Mouse (Mus musculus): ENCODE data around the gene Phldb1. TPM values are rescaled to one million over a fixed set of nuclear protein-coding genes. Genes with fewer than 3 reads are reported as not detected.
A peak's percentile ranks its signal among the peaks of the same experiment; 100 is the strongest.

Phldb1 gene
- total RNA-seq, 4 experiments from 2014 or later = 82.9 to 91.9 (median 86.3) TPM

DNA sequence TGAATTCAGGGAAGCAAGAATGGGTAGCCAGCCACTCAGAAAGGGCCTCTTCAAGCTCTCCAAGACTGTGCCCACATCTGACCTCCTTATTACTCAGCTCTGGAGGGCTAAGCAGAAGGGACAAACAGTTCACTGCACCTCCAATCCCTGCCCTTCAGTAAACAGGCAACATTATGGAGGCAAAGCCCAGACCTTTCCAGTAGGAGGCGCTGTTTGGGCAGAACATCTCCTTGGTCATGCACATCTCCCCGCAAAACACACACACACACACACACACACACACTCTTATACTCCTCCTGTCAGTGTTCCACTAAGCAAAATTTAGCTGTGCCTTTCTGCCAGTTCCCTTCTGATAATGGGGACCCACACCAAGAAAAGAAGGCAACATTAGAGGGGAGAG, 25.4 kb downstream of the Phldb1 start:
- no peak for DNase-seq (ENCODE audit: low spot score in 2 of 2)

DNA sequence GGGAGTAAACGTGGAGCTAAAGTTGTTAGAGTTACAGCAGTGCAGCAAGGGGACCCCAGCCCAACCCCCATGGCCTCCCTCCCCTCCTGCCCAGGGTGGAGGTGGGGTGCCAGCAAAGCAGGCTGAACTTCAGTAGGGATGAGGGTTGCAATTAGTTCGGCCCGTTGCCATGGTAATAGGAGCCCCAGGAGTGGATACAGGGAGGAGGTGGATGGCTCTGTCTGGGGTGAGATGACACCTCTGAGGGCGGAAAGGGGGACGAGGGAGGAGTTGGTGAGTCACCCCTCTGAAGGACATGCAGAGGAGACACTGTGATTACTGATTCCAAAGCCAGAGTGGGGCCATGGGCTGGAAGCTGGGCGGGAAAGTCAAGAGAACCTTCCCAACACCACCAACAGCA, 26.1 kb downstream of the Phldb1 start:
- no peak for DNase-seq (ENCODE audit: low spot score in 2 of 2)

DNA sequence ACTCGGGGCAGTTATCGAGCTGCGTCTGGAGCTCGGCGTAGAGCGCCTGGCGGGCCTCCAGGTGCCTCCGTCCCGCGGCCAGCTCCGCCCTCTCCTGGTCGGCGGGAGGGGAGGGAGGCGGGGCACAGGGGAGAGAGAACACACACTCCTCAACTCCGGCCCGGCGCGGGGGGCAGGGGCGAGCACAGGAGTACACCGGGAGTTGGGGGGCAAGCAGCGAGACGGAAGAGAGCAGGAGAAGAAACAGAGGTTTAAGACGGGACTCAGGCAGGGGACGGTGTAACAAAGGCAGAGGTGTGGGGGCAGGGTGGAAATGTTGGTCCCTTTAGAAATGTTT, 26.6 kb downstream of the Phldb1 start:
- DNase-seq (ENCODE audit: low spot score in 2 of 2) = no peak

DNA sequence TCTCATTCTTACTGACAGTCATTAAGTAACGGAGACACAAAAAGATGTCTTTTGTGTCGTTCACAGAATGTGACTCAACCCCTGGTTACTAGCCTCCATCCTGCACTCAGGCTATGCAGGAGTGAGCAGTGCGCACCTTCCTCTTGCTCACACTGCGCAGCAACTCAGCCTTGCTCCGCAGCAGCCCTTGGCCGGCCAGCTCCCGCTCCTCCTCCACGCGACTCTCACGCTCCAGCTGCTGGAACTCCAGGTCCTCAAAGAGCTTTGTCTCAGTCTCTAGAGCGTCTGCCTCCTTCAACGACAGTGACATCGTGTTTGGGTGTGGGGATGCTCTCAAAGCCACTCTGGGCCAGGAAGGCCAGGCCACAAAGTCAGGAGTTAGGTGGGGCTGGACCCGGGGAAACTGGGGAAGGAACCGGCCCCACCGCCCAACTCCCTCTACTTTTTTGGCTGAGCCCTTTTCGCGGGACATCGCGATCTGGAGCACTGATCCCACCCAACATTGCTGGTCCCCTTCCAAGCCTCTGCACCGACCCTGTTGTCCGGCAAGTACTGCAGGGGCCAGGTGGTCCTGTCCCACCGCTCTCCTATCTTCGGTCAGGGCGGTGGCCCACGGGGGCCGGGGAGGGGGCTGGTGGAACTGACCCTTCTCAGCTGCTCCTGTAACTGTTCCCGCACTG, 27.1 kb downstream of the Phldb1 start:
- DNase-seq (ENCODE audit: low spot score in 2 of 2) = no peak

DNA sequence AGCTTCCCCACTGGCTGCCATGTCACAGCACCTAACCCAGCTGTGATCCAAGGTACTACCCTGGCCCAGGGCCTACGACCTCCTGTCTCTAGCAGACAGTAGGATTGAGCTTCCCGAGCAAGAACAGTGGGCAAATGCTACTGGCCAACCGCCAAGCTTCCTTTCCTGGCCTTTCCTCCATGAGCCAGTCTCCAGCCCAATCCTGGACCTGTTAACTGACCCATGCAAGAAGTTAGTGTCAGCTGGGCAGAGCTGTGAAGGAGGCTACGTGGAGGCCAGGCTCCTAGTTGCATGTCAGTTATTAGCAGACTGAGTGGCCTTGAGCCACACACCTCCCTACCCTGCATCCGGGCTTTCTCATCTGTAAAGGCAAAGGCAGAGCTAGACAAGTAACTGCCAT, 35.3 kb downstream of the Phldb1 start:
- DNase-seq (ENCODE audit: low spot score in 2 of 2) = no peak

DNA sequence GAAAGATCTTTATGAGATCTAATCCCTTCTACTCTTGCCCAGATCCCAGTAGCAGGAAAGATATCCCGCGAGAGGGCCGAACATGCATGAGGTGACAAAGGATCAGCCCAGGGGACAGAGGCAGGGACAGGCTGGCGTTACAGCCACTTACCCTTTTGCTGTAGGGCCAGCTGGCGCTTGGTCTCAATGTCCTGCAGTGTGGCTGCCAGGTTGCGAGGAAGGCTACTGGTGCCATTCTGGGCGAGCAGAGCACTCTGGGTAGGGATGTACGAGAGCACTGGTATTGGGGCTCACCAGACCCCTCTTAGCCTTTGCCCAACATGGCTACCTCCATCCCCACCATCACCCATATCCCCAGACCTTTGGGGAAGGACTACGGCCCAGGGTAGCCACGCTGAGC, 35.8 kb downstream of the Phldb1 start:
- no peak for DNase-seq (ENCODE audit: low spot score in 2 of 2)

DNA sequence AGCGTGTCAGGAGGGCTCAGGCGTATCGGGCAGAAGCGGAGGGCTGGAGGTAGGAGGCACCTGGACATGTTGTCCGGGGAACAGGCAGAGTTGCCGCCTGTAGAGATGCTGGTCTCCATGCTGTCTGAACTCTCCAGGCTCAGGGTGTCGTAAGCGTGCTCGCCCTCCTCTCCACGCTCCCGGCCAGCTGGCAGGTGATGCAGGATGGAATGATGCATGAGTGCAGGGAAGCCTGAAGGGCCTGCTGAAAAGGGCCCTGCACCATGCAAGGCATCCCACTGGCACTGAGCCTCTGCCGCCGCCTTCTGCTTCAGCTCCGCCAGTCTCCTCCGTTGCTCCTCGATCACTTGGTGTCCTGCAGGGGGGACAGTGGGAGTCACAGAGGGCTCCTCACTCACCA, 37.1 kb downstream of the Phldb1 start:
- no peak for DNase-seq (ENCODE audit: low spot score in 2 of 2)

DNA sequence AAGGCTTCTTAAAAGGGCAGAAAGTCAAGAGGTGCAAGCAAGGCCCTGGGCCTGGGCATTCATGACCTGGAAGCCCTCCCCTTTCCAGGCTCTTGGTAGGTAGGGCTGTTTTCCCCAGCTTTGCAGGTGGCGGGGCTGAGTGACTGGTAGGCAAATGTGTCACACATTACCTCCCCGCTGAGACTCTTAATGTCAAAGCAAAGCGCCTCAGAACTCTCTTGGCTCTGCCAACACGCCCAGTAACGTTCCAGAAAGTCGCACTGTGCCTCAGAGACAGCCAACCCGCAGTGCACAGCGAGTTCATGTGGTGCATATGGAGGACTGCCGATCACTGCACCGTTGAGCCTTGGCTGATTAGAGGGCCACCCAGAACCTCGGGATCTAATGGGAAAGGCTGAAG, 41.9 kb downstream of the Phldb1 start:
- DNase-seq (ENCODE audit: low spot score in 2 of 2) = no peak

DNA sequence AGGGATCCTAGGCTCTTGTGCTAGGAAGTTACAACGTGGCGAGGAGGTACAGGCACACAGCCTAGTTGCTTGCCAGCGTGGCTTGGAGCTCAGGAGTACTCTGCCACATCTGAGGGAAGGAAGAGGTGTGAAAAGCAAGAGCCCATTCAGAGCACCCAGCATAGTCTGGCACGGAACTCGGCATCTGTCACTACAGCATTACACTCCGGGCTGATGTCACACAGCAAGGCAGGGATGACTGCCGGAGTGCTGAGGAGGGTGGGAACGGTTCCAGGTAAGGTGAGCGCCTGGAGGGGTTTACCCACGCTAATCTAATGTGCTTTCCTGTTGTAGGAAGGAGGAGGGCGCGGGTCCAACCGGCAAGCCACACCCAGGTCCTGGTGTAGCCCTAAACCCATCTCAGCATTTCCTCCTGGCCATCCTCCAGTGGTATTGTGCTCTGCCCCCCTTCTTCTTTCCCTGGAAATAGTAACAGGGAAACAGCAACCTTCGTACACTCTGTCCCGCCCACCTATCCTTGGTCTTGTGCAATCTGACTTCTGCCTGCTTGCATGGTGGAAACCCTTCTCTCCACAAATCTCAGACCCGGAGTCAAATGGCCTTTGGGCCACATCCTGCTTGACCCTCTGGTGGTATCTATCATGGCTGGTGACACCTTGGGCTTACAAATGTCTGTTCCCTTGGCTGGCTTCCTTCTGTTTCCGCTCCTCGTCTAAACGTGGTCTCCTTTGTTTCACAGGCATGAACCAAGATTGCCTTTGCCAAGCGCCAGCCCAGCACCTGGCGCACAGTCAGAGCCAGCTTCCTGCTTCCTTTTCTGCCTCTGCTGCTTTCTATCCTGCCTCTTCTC, 43.1 kb downstream of the Phldb1 start:
- peak in 1 of 2 experiments; percentile 88 for DNase-seq (ENCODE audit: low spot score in 2 of 2)

DNA sequence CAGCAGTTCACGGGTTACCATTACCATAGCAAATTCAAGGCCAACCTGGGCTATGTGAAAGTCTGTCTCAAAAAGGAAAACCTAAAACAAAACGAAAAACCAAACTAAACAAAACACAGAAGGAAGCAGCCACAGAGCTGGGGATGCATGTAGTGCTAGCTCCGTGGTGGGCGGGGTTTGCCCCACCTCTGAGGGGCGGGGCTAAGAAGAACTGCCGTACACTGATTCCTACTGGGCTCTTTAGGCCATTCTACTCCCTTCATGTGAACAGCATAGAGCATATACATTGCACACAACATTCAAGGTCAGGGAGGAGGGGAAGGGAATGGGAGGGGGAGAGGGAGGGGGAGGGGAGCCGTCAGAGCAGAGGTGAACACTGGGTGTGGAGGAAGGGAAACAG, 44.4 kb downstream of the Phldb1 start:
- DNase-seq (ENCODE audit: low spot score in 2 of 2) = no peak

DNA sequence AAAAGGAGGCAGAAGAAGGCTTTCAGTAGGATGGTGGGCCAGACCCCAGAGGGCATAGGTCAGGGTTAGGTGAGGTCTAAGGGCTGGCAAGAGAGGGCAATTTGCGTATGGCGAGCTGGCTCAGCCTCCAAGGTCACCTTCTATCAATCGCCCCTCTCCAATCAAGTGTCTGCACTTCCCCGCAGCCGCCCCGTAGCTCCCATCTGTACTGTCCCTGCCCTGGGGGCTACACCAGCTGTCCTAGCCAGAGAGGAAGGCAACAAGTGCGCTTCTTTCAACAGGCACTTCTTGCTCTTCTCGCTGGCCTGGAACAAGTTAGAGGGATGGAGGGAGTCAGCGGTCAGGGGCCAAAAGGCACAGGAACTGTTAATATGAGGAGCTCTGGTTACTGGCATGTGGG, 47.0 kb downstream of the Phldb1 start:
- no peak for DNase-seq (ENCODE audit: low spot score in 2 of 2)

DNA sequence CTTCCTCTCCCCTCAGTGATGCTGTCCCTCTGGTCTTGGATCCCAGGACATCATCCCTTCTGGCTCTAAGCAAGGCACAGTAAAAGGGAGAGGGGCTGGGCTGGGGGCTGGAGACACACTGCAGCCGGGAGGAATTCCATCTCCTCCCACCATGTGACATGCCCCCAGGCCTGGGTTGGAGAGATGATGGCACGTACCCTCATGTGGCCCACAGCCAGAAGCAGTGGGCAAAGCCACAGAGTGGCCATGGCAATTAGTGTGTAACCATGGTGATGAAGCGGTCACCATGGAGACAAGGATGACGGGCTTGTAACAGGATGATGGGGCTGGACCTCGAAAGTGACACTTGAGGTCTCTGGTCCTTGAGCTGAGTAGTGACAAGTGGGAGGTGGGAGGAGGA, 48.4 kb downstream of the Phldb1 start:
- DNase-seq (ENCODE audit: low spot score in 2 of 2) = no peak

DNA sequence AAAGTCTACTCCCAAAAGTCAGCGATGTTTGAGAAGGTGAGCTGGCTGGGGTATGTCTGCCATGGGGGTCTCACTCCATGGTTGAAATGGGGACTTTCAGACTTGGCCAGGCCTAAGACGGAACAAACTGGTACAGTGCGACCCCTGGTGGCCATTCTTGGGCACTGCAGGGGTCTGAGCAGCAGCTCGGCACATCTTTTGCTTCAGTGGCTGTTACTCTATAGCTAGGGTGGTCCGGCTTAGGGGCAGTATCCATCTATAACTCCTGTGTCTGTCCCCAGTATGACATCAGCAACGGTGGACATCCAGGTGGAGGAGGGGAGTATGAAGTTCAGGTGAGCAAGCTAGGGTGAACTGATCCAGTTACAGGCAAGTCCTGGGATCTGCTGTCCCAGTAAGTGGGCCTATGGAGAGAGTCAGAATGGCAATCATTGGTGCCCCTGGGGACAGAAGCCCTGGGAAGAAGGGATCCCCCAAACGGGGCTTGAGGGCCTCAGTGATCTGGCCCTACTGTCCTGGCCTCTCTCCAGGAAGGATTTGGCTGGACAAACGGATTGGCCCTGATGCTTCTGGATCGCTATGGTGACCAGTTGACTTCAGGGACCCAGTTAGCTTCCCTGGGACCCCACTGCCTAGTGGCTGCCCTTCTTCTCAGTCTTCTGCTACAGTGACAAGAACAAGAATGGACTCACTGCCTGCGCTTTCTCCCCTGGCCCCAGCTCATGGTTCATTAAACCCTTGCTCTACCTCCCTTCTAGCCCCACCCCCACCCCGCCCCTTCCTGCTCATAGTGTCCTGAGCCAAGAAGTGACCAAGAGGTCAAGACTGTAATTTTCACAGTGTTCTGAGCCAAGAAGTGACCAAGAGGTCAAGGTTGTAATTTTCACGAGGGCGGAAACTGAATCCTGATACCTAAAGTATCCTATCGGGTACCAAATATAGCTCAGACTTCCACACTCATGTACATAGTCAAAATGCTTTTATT, 49.4 kb downstream of the Phldb1 start:
- peak in 1 of 2 experiments; percentile 57 for DNase-seq (ENCODE audit: low spot score in 2 of 2)

DNA sequence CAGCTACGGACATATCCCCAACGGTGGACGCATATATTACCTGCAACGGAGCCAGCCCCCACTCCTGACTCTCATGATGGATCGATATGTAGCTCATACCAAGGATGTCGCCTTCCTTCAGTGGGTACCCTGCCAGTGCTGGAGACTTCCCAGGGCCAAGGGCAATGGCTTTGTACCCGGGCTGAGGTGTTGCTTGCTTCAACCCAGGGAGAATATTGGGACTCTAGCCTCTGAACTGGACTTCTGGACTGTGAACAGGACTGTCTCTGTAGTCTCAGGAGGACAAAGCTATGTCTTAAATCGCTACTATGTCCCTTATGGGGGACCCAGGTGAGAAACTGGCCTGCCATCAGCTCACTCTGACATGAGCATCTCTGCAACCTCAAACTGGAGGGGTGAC, 52.0 kb downstream of the Phldb1 start:
- DNase-seq (ENCODE audit: low spot score in 2 of 2) = no peak

DNA sequence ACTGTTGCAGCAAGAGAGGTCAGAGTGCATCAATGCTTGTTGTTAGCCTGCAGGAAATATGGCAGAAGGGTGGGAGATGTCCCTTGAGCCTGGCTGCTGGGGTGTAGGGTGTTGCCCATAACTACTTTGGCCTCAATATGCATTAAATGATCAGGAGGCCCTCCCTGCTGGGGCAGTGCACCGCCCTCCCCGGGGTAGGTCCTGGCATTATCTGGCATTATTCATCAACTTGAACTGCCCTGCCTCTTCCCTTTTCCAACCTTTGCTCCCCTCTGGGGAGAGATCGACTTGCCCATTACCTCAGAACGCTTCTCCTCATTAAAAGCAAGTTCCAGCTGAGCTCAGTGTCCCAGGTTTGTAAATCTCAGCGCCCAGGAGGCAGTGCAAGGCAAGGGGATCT, 55.4 kb downstream of the Phldb1 start:
- no peak for DNase-seq (ENCODE audit: low spot score in 2 of 2)

DNA sequence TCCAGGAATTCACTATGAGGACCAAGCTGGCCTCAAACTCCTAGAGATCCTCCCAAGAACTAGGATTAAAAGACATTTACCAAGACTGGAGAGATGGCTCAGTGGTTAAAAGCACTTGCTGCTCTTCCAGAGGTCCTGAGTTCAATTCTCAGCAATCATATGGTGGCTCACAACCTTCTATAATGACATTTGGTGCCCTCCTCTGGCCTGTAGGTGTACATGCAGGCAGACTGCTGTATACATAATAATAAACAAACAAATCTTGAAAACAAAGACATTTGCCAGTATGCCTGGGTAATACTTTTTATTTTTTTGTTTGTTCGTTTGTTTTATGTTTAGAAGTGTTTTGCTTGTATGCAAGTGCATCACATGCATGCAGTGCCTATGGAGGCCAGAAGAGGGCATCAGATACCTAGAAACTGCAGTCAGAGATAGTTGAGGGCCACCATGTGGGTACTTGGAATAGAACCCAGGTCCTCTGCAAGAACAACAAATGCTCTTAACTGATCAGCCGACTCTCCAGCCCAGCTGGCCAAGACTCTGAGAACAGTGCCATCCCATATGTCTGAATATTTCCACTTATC, 56.6 kb downstream of the Phldb1 start:
- DNase-seq (ENCODE audit: low spot score in 2 of 2) = no peak

DNA sequence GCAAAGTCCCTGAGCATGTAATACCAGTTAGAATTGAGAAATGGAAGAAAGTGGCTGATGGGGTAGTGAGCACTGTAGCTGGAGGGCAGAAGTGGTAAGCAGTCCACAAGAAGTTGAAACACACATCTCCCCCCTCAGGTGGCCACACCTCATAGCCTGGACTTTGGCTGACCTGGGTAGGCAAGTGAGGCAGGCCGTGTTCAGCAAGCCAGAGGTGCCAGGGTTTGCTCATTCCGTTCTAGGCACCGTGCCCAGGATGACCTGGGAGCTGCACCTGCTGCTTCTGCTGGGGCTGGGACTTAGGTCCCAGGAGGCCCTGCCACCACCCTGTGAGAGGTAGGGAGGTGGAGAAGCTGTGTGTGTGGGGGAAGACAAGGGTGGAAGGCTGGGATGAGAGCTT, 62.0 kb downstream of the Phldb1 start, which contains the start of gene Treh:
Gene Treh, plus strand, starts transcription at position 229 of the 400 bp plus-strand sequence.
- no peak for DNase-seq (ENCODE audit: low spot score in 2 of 2)

DNA sequence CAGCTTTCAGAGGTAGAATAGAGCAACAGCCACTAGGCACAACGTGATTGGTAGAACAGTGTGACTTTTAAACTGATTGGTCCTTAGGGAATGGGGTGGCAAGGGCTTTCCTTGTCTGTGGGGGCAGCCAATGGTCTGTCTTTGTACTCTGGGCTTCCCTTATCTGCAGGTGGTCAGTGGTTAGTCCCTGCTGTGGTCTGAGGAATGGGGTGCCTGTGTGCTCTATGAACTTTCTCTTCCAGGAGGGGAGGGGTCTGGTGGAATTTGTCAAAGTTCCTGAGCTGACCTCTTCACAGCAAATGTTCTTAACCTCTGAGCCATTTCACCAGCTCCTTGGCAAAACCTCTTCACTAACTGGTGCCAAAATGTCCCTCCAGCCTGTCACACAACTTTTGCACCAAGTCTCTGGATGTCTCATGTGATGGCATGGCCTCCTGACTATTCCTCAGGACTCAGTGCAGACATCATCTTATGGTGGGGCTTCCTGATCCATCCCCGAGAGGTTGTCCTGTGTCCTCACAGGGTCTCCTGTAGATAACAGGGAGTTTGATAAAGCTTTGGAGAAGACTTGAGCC, 62.6 kb downstream of the Phldb1 start:
- DNase-seq (ENCODE audit: low spot score in 2 of 2) = no peak

DNA sequence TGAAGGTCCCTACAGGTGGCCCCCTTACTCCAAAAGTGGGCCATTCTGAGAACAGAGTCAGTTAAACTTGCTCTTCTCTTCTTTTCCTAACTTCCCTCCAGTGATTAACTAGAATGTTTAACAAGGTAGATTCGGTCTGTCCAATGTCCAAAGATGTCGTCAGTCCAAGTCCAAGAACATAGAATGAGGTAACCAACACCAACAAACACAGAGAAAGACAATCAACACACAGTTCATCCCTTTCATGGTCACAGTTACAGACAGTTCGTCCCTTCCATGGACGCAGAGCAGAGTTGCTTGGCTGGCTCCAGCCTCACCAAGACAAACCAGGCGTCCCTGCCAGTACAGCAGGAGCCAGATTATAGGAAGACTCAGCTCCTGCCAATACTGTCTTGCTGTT, 63.6 kb downstream of the Phldb1 start:
- no peak for DNase-seq (ENCODE audit: low spot score in 2 of 2)

DNA sequence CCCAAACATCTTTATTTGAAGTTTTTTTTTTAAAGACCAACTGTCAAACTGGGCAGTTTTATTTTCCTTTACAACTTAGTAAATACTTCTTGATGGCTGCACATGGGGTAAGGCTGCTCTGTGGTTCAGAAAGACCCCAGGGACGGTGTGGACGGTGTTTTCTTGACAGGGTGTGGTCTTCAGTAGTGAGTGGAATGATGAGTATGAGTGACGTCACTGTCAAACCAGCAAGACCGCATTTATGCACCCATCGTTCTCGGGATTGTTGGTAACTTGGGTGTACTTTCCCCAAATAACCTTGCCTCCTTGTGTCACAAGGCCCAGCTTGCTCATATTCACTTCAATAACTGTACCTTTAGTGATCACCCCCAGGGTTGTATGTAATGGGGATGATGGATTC, 71.3 kb downstream of the Phldb1 start:
- DNase-seq (ENCODE audit: low spot score in 2 of 2) = no peak

Data from left cerebral cortex, adult 8-10 months (tissue).